Mouse (Mus musculus): Measurements from ENCODE around the gene Uox.

Gene Uox

DNA sequence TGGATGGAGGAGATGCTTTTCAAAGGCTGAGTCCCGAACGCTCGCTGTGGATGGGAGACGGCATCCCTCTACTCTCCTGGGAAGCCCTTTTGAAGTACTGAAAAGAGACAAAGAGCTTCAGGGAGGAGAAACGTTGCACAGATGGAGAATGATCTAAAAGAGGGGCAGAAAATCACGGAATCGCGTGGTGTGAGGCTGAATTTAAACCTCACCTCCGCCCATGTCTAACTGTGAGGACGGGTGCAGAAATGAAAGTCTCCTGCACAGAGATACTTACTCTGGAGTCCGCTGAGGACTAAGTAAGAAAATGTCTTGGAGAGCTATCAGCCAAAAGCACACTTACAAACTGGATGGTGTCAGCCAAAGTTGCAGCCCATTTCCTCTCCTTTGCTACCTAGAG lies 51.7 kb downstream of the Uox start:
- no peak for DNase-seq (ENCODE audit: low spot score)

DNA sequence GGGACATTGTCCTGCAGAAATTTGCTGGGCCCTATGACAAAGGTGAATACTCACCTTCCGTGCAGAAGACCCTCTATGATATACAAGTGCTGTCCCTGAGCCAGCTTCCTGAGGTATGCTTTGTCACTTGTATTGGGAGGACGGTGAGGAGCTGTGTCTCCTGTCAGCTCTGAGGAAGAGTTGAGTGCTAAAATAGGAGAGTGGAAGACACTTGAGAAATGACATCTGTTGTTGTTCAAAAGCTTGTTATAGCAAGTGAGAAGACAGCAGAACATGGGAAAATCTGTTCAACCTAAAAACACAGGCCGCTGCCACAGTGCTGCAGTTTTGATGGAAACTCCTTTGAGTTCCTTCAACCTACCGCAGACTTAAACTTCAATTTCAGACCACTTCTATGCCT lies 55.5 kb downstream of the Uox start:
- DNase-seq (ENCODE audit: low spot score) = no peak

DNA sequence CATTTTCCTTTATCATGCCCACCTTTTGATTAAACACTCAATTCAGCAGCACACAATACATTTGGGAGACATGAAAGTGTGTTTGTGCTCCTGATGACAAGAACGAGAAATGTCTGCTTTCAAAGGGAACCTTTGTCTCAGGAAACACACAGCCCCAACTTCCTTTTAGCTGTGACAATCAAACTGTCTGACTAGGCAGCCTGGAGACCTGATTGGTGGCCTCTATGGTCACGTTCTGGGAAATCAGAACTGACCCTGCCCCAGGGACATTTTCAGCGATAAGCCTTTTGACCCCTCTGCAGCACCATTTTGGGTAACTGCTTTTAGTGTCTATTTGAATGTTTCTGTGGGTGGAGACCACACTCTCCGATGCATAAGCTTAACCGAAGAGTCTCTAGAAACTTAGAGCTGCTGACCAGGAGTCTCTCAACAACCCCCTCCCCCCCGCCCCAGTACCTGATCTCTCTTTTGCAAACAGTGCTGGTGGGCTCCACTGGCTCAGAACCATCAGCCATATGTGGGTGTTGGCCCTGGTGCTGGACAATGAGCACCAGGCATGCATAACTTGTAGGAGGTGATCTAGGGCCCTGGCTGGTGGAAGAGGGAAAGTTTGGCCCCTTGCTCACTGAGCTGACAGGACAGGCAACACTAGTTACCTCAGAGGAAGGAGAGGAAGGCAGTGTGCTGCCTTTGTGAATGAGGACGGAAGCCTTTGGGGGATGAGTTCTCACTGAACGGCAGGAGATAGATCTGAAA lies 58.2 kb downstream of the Uox start:
- no peak for DNase-seq (ENCODE audit: low spot score)

DNA sequence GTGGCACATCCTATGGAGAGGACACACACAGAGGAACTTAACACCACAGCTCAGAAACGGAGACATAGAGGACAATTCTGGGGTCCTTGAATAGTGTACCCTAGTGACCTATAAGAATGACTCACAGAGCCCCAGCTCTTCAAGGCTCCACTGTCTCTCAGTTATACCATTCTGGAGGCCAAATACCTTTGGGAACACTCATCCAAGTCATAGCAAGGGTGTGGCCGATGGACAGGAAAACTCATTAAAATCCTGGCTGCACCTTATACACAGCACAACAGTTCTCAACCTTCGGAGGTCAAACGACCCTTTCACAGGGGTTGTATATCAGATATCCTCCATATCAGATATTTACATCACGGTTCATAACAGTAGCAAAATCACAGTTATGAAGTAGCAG lies 62.3 kb downstream of the Uox start:
- no peak for DNase-seq (ENCODE audit: low spot score)

DNA sequence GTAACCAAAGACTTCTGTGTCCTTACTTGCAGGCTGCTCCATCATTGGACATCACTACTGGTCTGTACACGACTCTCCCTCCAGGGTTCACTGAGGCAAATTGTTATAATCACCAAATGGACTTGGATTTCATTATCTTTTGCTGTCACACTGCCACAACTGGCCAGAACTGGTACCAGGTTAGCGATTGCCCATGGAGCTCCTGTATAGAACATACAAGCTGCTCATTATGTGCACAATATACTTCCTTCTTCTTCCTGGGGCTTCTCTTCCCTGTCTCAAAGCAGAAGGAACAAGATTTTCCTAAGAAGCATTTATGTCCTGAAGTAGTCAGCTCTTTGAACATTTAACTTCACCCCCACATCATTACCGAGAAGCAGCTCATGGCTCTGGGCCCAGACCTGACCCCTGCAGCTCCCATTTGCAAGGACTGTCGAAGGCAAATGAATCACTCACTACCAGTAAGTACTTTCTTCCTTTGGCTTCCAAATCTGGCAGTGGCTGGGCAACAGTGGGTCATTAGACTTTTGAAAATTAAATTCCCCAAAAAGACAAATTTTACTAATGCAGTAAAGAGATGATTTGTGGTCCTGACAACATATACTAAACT lies 71.7 kb downstream of the Uox start:
- DNase-seq (ENCODE audit: low spot score) = no peak

DNA sequence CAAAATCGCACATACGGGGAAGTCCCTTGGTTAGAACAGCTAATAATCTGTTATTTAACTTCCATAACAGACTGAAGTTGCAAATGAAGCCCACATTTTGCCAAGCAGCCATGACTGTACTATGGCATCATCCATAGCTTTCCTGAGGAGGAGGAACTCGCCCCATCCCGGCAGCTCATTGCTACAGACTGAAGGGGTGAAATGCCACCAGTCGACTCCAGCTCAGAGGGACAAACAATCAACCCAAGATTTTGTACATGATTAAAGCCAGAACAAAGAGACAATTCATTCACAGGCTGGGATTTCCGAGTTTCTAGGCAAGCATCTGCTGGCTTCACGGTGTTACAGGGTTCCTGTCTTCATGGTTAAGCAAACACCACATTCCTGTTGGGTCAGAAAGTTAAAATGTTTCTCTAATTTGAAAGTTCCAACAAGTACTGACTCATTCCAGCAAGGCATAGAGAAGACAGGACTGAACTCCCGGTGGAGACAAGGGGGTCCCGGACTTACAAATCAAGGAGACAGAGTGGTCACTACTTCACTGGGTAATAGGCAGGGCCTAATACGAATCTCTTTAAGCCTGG lies 79.2 kb downstream of the Uox start:
- DNase-seq (ENCODE audit: low spot score) = no peak

DNA sequence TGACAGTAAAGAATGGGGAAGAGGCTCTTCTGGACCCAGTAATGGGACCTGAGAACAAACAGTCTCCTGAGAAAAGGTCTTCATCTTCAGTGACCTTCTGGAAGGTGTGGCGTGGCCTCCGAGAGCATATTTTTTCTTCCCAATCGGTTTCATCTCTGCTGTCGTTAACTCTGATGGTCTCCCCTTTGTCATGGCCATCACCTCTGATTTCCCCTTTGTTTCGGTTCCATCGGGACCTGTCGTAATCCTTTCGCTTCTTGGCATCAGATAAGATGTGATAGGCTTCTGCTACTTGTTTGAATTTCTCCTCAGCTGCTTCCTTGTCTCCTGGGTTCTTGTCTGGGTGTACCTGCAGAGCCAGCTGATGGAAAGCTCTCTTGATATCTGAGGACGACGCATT lies 80.5 kb downstream of the Uox start:
- DNase-seq (ENCODE audit: low spot score) = no peak

DNA sequence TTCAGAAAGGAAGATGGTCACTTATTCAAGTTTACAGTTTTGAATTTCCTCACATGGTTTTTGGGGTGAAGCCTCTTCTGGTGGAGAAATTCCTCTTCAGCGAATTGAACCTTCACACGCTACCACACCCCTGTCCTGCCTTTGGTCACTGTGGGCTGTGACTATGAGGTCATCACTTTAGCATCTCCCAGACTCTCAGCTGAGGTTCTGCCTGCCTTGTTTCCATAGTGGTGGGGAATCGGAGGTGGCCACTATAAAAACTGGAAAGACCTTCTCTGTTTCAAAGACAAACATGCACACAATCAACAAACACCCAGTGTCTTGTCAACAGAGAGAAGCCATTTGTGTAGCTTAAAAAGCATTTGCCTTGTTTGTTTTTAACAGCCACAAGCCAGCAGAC lies 81.0 kb downstream of the Uox start, which contains the start of gene 4930503B20Rik:
Gene 4930503B20Rik, minus strand, starts transcription at position 101 of the 400 bp plus-strand sequence.
- DNase-seq (ENCODE audit: low spot score) = no peak

DNA sequence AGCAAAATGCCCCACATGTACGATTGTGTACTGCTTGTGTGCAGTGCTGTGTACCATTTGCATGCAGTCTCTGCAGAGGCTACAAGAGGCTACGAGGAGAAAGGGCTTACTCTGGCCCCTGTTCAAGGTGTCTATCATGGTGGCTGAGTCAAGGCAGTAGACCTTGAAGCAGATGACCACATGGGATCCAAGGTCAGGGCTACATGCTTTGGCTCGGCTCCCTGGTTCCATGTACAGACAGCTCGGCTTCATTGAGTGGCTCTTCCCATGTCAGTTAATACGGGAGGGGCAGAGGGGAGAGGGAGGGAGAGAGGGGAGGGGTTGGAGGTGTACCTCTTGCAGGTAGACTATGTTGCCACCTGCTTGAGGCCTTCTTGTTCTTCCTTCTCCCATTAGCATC lies 82.2 kb downstream of the Uox start:
- DNase-seq (ENCODE audit: low spot score) = no peak

DNA sequence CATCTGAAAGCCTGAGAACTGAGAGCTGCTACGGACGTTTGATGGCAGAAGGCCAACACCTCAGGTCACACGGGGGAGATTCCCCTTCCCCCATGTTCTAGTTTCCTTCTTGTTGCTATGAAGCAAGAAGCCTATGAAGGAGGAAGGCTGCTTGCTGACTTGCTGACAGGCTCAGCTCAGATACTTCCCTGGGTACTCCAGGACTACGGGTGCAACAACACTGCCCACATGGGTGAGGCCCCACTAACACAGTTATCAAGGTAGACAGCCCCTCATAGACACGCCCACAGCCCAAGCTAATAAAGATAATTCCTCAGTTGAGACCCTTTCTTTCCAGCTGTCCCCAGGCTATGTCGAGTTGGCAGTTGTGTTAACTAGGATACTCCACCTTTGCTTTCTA lies 83.5 kb downstream of the Uox start:
- no peak for DNase-seq (ENCODE audit: low spot score)

DNA sequence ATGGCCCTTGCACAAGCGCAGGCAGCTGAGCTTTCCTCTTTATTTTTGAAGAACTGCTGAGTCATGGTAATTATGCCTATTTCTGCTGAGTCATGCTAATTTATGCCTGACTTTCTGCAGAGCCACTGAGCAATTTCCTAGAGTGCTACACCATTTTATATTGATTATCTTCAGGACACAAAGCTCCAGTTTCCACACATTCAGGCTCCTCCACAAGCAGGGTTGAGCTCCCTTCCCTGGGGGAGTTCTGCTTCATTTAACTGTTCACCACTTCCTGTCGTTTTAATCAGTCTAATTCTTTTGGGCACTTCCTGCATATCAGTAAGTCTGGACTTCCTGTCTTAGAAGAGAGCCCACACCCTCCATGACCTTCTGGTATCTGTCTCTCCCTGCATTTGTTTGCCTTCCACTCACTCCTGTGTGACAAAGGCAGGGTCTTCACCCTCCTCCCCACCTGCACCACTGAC lies 84.9 kb downstream of the Uox start:
- DNase-seq (ENCODE audit: low spot score) = no peak

DNA sequence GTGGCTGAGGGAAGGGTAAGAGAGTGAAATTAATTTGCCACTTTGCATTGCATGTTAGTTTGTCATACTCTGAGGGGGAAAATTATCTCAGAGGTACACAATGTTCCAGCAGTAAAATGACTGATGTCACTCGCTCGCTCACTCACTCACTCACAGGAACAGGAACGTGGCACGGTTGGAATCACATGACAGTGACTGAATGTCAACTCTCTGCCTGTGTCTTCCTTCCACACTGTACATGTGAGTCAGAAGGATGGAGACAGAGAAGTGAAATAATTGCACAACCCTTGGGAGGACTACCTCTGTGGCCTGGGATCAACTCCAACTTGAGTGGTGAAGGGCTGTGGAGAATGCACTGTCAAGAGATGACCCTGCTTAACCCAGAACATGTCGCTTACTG lies 87.2 kb downstream of the Uox start:
- DNase-seq (ENCODE audit: low spot score) = peak; percentile 13

DNA sequence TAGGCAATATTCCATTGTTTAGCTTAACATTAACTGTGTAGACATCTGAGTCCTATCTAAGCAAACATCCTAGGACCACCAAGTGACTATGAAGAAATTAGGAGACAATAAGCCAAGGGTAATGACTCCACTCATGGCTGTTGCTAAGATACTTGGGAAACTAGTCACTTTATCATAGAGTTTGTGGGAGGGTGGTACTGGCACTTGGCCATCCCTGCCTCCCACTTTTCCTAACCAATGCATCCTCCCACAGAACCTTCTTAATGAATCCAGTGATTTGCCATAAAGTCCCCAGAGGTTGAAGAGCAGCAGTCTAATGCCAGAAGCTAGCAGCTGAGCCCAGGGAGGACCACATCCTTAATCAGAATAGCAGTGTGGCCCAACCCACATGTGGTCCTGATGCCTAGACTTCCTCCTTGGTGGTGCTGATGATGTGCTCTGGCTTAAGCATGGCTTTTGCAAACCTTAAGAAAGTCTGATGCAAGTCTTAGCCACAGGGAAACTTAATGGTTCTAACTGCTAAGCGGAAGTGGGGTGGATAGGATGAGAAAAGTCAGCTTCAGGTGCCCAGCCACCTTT lies 87.9 kb downstream of the Uox start:
- peak; percentile 21 for DNase-seq (ENCODE audit: low spot score)

DNA sequence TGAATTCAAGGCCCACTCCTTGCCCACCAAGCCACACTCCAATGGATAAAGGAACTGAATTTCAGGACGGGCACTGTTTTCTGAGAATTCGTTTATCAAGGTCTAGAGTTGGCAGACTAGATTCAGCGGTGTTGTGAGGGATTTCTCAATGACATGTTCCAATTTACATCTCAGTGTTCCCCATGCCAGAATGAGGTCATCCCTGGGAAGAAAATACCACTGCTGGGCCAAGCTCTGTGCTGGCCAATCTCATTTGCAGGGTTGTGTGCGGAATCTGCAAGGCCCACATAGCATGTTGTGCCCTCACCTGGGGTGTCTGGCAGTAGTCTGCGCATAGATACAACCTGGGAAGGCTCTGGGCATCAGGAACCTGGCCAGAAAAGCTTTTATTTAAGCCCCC lies 89.1 kb downstream of the Uox start:
- no peak for DNase-seq (ENCODE audit: low spot score)

DNA sequence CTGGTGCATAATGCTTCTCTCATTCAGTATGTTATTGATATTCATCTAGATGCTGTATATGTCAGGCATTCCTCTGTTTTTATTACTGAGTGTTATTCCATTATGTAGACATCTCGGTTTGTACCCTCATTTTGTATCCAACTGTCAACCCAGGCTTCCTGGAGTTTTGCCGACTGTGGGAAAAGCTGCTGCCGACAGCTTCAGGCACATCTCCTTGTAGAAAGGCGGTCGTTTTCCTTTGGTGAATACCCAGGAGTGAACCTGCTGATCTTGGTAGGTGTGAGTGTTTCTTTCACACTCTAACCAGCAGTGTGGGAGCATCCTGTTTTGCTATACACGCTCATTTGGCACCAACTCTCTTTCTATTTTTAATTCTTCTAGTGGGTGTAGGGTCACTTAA lies 90.8 kb downstream of the Uox start:
- no peak for DNase-seq (ENCODE audit: low spot score)

DNA sequence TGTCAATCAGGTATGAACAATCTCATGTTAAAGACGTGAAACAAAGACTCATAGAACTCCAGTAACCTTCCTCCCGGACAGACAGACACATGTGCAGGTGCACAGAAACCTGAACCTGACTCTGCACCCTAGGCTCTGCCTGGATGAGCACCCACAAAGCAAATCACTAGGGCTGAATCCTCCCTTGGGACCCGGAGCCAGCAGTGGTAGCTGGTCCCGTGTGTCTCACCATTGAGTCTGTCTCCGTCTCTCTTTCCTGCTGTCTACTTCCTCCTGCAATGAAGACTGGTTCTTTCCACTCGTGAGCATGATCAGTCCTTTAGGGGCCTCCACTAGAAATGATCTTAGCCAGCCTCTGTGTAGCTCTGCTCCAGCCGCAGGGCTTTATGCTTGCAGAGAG lies 91.7 kb downstream of the Uox start:
- no peak for DNase-seq (ENCODE audit: low spot score)

DNA sequence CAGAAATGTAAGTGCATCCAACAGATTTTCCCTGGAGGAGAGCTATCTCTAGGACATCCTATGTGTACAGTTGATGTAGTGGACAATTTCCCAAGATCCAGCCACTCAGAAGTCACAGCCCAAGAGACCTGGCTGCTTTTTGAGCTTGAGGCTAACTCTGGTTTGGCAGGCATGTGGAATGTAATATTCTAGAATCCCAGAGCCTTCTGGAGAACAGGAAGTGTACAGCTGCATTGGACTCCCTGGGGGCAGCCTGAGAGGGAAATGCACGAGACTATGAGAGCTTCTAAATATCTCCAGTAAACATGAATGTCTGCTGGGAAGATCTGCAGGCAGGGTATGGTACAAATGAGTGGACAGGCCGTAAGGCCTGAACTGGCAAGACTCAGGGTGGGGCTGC lies 100.9 kb downstream of the Uox start:
- DNase-seq (ENCODE audit: low spot score) = no peak

DNA sequence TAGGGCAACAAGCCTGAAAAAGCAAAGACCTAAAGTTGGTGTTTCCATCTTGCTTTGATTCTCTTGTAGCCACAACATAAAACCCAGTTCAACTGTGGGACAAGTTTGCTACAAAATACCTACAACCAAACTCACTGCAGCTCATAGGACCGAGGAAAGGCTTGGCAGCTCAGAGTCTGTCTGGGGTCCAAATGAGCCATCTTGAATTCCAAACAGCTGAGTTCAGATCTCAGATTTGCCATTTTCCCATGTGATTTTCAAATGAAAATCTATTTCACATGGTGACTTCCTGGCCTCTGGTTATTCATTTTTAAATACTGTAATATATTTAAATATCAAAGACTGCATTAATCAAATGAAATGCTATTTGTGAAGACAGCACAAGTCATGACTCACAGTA lies 104.9 kb downstream of the Uox start:
- DNase-seq (ENCODE audit: low spot score) = no peak

DNA sequence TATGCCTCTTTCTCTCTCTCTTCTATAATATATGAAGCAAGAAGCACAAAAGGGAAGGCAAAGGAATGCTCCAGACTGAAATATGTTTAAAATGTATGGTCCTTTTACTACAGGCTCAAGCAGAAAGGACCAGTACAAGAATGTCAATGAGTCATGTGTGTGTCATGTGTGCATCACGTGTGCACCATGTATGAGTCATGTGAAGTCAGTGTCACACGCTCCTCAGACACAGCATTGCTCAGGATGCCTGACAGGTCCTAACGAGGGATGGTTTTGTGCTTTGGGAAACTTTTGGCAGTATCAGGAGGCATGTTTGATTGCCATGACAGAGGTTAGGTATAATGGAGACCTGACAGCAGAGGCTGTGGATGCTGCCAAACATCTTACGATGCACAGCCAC lies 106.0 kb downstream of the Uox start:
- DNase-seq (ENCODE audit: low spot score) = no peak

DNA sequence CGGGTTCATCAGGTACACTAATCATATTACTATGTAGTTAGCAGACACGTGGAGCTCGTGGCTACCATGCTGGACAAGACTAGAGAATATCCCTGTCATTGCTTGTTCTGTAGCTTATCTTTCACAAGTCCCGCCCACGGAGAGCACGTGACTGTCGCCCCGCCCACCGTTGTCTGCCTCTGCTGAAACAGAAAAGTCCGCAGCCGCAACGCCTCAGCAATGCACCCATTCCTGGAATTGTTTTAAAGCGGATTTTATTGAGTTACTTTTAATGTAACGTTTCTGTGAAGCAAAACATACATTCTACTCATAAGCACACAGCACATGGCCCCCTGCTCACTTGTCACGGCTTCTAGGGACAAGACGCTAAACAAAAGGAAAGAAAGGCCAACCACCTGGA lies 109.4 kb downstream of the Uox start:
- no peak for DNase-seq (ENCODE audit: low spot score)

DNA sequence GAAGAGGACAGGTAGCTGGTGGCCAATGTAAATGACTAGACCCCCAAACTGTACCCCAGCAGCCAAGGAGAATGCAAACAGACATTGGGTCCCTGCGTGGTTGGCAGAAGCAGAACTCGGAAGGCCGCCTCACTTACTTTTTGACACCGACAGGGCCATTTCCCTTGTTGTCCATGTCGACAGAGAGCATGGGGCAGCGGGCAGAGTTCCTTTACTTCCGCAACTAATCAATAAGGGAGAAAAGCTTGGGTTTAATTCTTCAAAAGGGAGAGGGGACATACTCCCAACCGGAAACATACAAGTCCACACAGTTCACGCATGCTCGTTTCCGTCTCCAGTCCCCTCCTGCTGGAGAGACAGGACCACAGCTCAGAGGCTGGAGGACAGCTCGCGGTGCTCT lies 110.4 kb downstream of the Uox start:
- no peak for DNase-seq (ENCODE audit: low spot score)

DNA sequence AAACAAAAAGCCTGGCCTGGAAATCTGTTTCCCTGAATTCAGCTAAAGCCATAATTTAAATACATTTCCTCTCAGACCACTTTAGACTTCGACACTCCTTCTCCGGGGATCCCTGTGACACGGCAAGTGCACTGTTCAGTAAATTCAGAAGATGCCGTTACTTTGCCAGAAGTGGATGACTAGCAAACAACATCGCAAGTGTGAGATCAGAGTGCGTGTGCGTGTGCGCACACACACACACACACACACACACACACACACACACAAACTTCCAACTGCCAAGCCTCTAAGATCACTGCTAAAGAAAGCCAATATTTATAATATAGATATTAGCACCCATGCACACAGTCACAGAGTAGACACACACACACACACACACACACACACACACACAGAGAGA lies 111.5 kb downstream of the Uox start:
- no peak for DNase-seq (ENCODE audit: low spot score)

All from layer of hippocampus, adult 11-12 months (tissue).